Mouse (Mus musculus): ENCODE measurements around the gene Kat6b.

DNA sequence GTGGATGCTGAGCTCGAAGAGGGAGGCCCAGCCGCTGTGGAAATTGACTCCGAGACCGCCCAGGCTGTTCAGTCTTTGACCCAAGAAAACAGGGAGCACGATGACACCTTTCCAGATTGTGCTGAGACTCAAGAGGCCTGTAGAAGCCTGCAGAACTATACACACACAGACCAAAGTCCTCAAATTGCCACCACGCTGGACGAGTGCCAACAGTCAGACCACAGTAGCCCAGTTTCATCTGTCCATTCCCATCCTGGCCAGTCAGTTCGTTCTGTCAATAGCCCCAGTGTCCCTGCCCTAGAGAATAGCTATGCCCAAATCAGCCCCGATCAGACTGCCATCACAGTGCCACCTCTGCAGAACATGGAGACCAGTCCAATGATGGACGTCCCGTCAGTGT is 188.0 kb downstream of the Kat6b start:
- TF ChIP-seq POLR2A (IDR thresholded peaks at IDR 0.05; ENCODE audit: low read depth, low read length) (no peak), CTCF (conservative IDR thresholded peaks at IDR 0.05; ENCODE audit: insufficient read depth, insufficient read length, low read depth, low read length) (no peak)

Data from kidney, adult 2 months (tissue).